Mouse (Mus musculus) heart, adult 2 months (tissue): Measurements from ENCODE around the gene Itpr2. TPM values are rescaled to one million over a fixed set of nuclear protein-coding genes. Genes with fewer than 3 reads are reported as not detected.

ENCODE experiments used
- DNase-seq, 2 experiments: peaks; one replicate each; pipeline ENCODE4 v3.0.0; 2021
- H3K27ac ChIP-seq: fragments of 200-600 bp; 2 replicates; pipeline ENCODE4 v1.8.1; 2022
- H3K27me3 ChIP-seq: fragments of 200-500 bp; 2 replicates; pipeline ENCODE4 v1.6.1; 2012; ENCODE audit warnings: mild to moderate bottlenecking, low read length, inconsistent platforms, mixed read lengths; ENCODE audit not compliant: control insufficient read depth, insufficient read depth
- H3K36me3 ChIP-seq: fragments of 200-500 bp; 2 replicates; pipeline ENCODE4 v1.6.1; 2012; ENCODE audit warnings: low read length, inconsistent platforms; ENCODE audit not compliant: control insufficient read depth, insufficient read depth
- H3K4me1 ChIP-seq: fragments of 200-500 bp; 2 replicates; pipeline ENCODE4 v1.6.1; 2011; ENCODE audit warnings: low read length; ENCODE audit not compliant: control insufficient read depth, insufficient read depth
- H3K4me3 ChIP-seq: fragments of 200-600 bp; 2 replicates; pipeline ENCODE4 v1.8.1; 2022
- H3K79me2 ChIP-seq: fragments of 200-500 bp; replicated peaks from 2 replicates; pipeline ENCODE4 v1.6.1; 2012; ENCODE audit warnings: mild to moderate bottlenecking, inconsistent platforms, low read length, moderate library complexity, mixed read lengths; ENCODE audit not compliant: control insufficient read depth, insufficient read depth
- H3K9ac ChIP-seq: fragments of 200-500 bp; 2 replicates; pipeline ENCODE4 v1.6.1; 2012; ENCODE audit warnings: low read depth, mild to moderate bottlenecking, control low read depth, inconsistent platforms, low read length, mixed read lengths
- CTCF ChIP-seq: fragments of 200-600 bp; IDR thresholded peaks from 2 replicates; pipeline ENCODE4 v1.8.1; 2022; ENCODE audit warnings: antibody characterized with exemption, mild to moderate bottlenecking, moderate library complexity
- EP300 ChIP-seq: fragments of 200-500 bp; IDR thresholded peaks from 2 replicates; pipeline ENCODE4 v1.6.1; 2011; ENCODE audit warnings: low read depth, low read length, control low read depth; ENCODE audit not compliant: insufficient read depth
- POLR2A ChIP-seq: fragments of 200-500 bp; IDR thresholded peaks from 2 replicates; pipeline ENCODE4 v1.6.1; 2011; ENCODE audit warnings: mild to moderate bottlenecking, low read depth, low read length, control low read depth; ENCODE audit not compliant: insufficient read depth
- WGBS: fragments of 180-500 bp; shearing (Covaris S2); methylation state at CpG from one replicate; pipeline ENCODE4 v1.1.7; 2018; 5-methylcytosine and 5-hydroxymethylcytosine counted together
- intact Hi-C: fragments of 180-260 bp; cut with DNase I; formaldehyde crosslinking; loops from one replicate; pipeline ENCODE4 v1.15.1; 2025
- polyA plus RNA-seq: library from polyadenylated mRNA; depleted of rRNA; stranded (reverse); fragments of >200 nt; gene quantifications from 2 replicates; pipeline ENCODE4 v1.2.3, GENCODE M21; 2012
- total RNA-seq, 2 experiments: library from RNA; stranded (reverse); gene quantifications; 2 replicates each; pipeline ENCODE4 v1.2.3; 2021

Gene Itpr2
- total and polyA plus RNA-seq, 3 experiments = 6.6 to 23.7 (median 20.1) TPM

DNA sequence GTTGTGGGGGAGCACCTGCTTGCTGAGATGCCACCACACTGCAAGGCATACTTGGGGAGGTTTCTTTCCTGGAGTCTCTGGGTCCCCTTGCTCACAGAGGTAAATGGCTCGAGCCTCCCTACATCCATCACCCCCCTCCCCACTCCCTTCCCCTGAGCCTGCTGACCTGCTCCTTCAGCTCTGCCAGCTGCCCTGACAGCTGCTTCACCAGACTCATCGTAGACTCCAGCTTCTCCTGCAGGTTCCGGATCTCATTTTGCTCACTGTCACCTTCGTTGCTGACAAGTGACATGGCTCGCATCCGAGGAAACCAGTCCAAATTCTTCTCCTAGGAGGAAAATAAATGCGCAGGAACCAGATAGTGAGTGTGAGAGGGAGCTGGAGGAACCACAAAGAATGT lies 389.8 kb downstream of the Itpr2 start:
- TF ChIP-seq POLR2A (no peak), CTCF (no peak), EP300 (no peak)
- WGBS = 69% methylated on average over 7 of the region's 7 CpGs
- Histone ChIP-seq H3K36me3 (no peaks in the 10 kb centered on the region), H3K4me3 (no peak overlapping the region), H3K27ac (no peak overlapping the region), H3K27me3 (no peaks in the 10 kb centered on the region), H3K9ac (no peak overlapping the region), H3K4me1 (no peaks in the 10 kb centered on the region), H3K79me2 (no peaks in the 10 kb centered on the region)
- intact Hi-C loops = no loop called here
- DNase-seq = no peak

DNA sequence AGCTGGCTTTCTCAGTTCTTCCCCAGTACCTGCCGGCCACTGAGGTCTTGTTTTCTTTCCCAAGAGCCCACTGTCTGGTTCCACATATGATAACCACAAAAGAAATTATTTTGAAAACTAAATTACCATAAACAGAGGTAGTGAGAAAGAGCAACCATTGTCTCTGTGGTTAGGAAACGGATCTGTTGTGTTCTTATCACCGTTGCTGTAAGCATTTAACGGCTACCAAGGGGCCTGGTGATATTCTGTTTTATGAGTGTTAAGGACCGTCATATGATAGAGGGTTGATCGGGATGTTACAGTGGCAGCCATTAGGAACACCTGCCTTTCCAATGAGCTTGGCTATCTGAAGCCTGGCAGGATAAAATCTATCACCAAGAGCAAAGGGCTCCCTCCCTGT lies 390.2 kb downstream of the Itpr2 start:
- Histone ChIP-seq H3K27ac (no peak overlapping the region), H3K79me2 (no peaks in the 10 kb centered on the region), H3K27me3 (no peaks in the 10 kb centered on the region), H3K9ac (no peak overlapping the region), H3K4me1 (no peaks in the 10 kb centered on the region), H3K4me3 (no peak overlapping the region), H3K36me3 (no peaks in the 10 kb centered on the region)
- 82% methylated on average over 6 of the region's 6 CpGs for WGBS
- no peak for DNase-seq
- intact Hi-C loops = no loop called here
- TF ChIP-seq CTCF (no peak), EP300 (no peak), POLR2A (no peak)

DNA sequence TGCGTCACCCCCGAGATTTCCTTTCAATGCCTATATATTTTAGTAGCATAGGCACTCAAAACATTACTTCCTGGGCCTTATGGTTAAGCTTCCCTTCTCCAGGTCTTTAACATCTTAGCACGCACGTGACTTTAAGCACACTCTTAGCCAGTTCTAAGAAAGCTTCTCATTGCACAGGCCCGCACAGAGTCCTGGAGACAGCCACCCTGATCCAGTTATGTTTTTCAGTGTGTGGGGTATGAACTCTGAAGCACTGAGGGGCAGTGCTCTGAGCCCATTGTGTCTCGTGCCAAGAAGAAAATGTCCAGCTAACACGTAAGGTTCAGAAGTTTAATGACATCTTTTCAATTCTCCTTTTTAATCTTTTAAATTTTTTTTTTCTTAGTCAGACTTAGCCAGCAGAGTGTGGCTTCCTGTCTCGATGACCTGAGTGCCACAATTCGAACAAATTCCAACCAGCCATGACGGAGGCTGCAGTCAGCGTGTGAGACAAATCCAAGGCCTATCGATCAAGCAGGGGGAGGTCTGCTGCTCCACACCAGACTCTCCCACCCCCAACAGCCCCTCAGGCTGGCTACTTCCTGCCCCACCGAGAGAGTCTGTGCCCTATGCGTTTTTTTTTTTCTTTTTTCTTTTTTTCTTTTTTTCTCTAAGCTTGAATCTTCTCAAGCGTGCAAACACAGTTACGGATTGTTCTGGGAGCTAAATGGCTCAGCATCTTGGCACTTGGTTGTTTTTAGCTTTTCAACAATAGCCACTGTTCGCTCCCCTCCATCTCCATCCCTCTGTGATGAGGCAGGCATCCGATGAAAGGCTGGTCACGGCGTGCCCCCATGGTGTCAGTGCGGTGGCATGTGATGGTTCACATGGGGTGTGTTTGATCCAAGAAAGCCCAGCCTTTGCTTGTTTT lies 390.9 kb downstream of the Itpr2 start:
- H3K27ac ChIP-seq = no peak overlapping the region
- no peak for DNase-seq
- TF ChIP-seq EP300 = no peak
- no peak for TF ChIP-seq CTCF
- no peak for TF ChIP-seq POLR2A
- WGBS = 78% methylated on average over 21 of the region's 21 CpGs
- intact Hi-C loops = no loop called here
- H3K4me3 ChIP-seq = no peak overlapping the region
- H3K36me3 ChIP-seq = no peaks in the 10 kb centered on the region
- H3K27me3 ChIP-seq = no peaks in the 10 kb centered on the region
- H3K9ac ChIP-seq = no peak overlapping the region
- no peaks in the 10 kb centered on the region for H3K79me2 ChIP-seq
- H3K4me1 ChIP-seq = no peaks in the 10 kb centered on the region

DNA sequence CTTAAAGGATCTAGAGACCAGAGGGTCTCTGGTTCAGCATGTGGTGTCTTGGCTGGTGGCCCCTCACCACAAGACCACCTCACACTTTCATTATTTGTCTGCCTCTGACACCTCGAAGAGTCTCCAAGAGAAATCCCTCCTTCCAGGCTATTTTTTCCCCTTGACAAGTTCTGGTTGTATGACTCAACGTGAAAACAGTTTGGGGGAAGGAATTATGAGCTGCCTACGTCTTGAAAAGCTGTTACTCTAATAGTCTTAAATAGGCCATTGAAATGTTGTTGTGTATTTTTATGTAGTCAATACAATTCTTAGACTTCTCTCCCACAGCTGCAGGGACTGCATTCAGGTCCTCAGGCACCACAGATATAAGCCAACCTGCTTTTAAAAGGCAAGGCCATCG lies 391.6 kb downstream of the Itpr2 start:
- intact Hi-C loops = no loop called here
- WGBS = 81% methylated on average over 4 of the region's 4 CpGs
- Histone ChIP-seq H3K27me3 (no peaks in the 10 kb centered on the region), H3K27ac (no peak overlapping the region), H3K9ac (no peak overlapping the region), H3K4me3 (no peak overlapping the region), H3K36me3 (no peaks in the 10 kb centered on the region), H3K4me1 (no peaks in the 10 kb centered on the region), H3K79me2 (no peaks in the 10 kb centered on the region)
- no peak for DNase-seq
- no peak for TF ChIP-seq POLR2A
- TF ChIP-seq CTCF = no peak
- TF ChIP-seq EP300 = no peak

DNA sequence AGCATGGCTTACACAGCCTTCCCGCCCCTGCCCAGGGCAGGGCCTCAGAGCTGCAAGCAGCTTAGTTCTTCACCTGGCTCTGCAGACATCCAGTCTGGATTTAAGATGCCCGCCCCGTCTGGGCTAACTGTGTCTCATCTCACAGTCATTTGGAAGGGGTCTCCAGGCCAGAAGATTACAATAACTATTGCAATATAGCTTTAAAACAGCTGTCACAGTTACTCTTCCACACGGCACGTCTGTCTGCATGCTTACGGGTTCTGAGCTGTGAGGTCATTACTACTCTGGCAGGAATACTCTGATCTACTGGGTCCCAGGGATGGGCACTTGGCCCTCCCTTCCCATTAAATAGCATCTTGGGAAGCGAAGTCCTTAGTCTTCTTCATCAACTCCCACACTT lies 393.3 kb downstream of the Itpr2 start:
- H3K27ac ChIP-seq = no peak overlapping the region
- H3K4me3 ChIP-seq = no peak overlapping the region
- no peaks in the 10 kb centered on the region for H3K36me3 ChIP-seq
- no peak overlapping the region for H3K9ac ChIP-seq
- H3K4me1 ChIP-seq = no peaks in the 10 kb centered on the region
- WGBS = 93% methylated on average over 7 of the region's 7 CpGs
- TF ChIP-seq CTCF (no peak), EP300 (no peak), POLR2A (no peak)
- DNase-seq = no peak
- no peaks in the 10 kb centered on the region for H3K79me2 ChIP-seq
- intact Hi-C loops = no loop called here
- H3K27me3 ChIP-seq = no peaks in the 10 kb centered on the region

DNA sequence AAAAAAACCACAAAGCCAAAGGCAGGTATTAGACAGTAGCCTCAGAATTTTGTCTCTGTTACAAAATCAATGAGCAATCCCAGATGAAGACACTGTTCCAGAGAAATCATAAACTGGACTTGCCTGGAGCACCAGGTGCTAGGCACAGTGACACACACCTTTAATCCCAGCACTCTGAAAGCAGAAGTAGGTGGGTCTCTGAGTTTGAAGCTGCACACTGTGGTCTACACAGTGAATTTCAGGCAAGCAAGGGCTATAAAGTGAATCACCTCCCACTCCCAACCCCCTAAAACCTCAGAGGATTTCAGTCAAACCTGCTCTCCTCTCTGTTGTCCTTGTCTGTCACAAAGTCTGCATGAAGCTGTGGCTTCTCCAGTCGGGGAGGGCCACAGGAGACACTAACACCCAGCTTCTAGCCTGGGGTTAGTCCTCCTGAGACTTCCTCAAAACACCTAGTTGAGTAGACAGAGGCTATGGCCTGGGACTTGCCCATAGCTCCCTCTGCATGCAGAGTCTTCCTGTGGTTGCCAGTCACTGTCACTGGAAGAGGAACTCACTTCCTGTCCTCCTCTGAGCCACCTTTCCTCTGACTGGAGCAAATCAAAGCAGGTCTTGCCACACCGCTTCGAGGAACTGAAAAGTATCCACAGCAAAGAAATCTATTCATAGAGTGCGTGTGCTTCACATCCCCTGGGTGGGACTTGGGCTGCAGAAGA lies 394.7 kb downstream of the Itpr2 start:
- Histone ChIP-seq H3K9ac (no peak overlapping the region), H3K4me3 (no peak overlapping the region), H3K27me3 (no peaks in the 10 kb centered on the region), H3K4me1 (no peaks in the 10 kb centered on the region), H3K36me3 (no peaks in the 10 kb centered on the region), H3K27ac (no peak overlapping the region), H3K79me2 (no peaks in the 10 kb centered on the region)
- WGBS = 85% methylated on average over 4 of the region's 4 CpGs
- DNase-seq = peak in 1 of 2 experiments; percentile 11
- no peak for TF ChIP-seq CTCF
- no peak for TF ChIP-seq EP300
- TF ChIP-seq POLR2A = no peak
- intact Hi-C loops = no loop called here
